Mouse (Mus musculus): ENCODE data around the gene Mical3. TPM values are rescaled to one million over a fixed set of nuclear protein-coding genes. Genes with fewer than 3 reads are reported as not detected.
"Not testable (repeated sequence)": the region's sequence is repeated elsewhere in the genome, so short reads cannot be mapped to it uniquely, and the experiment has no call there.

The Mical3 gene
- total RNA-seq, 2 experiments from 2014 or later, result 107 to 142 TPM

GRCm38 (mm10) chr6:120924791-120925321, 205.9 kb downstream of the Mical3 start:
- DNase-seq (ENCODE audit: low spot score in 2 of 2); intact Hi-C loops (cut with DNase I): not testable (repeated sequence)

- DNase-seq (ENCODE audit: low spot score in 2 of 2), result no peak
- intact Hi-C loops (cut with DNase I), result no loop called here
Observed at GRCm38 (mm10) chr6:120917975-120918374, 212.8 kb downstream of the Mical3 start.

- intact Hi-C loops (cut with DNase I); DNase-seq (ENCODE audit: low spot score in 2 of 2): not testable (repeated sequence)
Observed at GRCm38 (mm10) chr6:120916972-120917881, 213.6 kb downstream of the Mical3 start.

GRCm38 (mm10) chr6:120916074-120916971, 214.5 kb downstream of the Mical3 start, which contains the start of gene Bid:
Gene Bid, minus strand, starts transcription at chr6:120916853.
- intact Hi-C loops (cut with DNase I), result no loop called here
- peak; percentile 79 to 82 for DNase-seq (ENCODE audit: low spot score in 2 of 2)

GRCm38 (mm10) chr6:120915649-120915975, 215.2 kb downstream of the Mical3 start:
- DNase-seq (ENCODE audit: low spot score in 2 of 2), result no peak
- intact Hi-C loops (cut with DNase I), result no loop called here

- peak in 1 of 2 experiments; percentile 62 for DNase-seq (ENCODE audit: low spot score in 2 of 2)
Observed at GRCm38 (mm10) chr6:120914911-120915648, 215.7 kb downstream of the Mical3 start.

GRCm38 (mm10) chr6:120914533-120914910, 216.3 kb downstream of the Mical3 start:
- intact Hi-C loops (cut with DNase I), result no loop called here
- no peak for DNase-seq (ENCODE audit: low spot score in 2 of 2)

More at GRCm38 (mm10) chr6:120914911-120915648, 215.7 kb downstream of the Mical3 start:
- intact Hi-C loops (cut with DNase I), result no loop called here

- no peak for DNase-seq (ENCODE audit: low spot score in 2 of 2)
- intact Hi-C loops (cut with DNase I), result no loop called here
Observed at GRCm38 (mm10) chr6:120913783-120914182, 217.0 kb downstream of the Mical3 start.

- no peak for DNase-seq (ENCODE audit: low spot score in 2 of 2)
- intact Hi-C loops (cut with DNase I), result no loop called here
Observed at GRCm38 (mm10) chr6:120912931-120913330, 217.9 kb downstream of the Mical3 start.

GRCm38 (mm10) chr6:120911213-120912007, 219.4 kb downstream of the Mical3 start:
- intact Hi-C loops (cut with DNase I), result no loop called here
- DNase-seq (ENCODE audit: low spot score in 2 of 2), result no peak

- no peak for DNase-seq (ENCODE audit: low spot score in 2 of 2)
- intact Hi-C loops (cut with DNase I), result no loop called here
Observed at GRCm38 (mm10) chr6:120909501-120909900, 221.3 kb downstream of the Mical3 start.

- intact Hi-C loops (cut with DNase I); DNase-seq (ENCODE audit: low spot score in 2 of 2): not testable (repeated sequence)
Observed at GRCm38 (mm10) chr6:120907876-120908597, 222.8 kb downstream of the Mical3 start.

GRCm38 (mm10) chr6:120906521-120906920, 224.3 kb downstream of the Mical3 start:
- intact Hi-C loops (cut with DNase I), result no loop called here
- no peak for DNase-seq (ENCODE audit: low spot score in 2 of 2)

GRCm38 (mm10) chr6:120905111-120905510, 225.7 kb downstream of the Mical3 start:
- intact Hi-C loops (cut with DNase I), result no loop called here
- DNase-seq (ENCODE audit: low spot score in 2 of 2), result no peak

- intact Hi-C loops (cut with DNase I), result no loop called here
- DNase-seq (ENCODE audit: low spot score in 2 of 2), result no peak
Observed at GRCm38 (mm10) chr6:120903961-120904360, 226.8 kb downstream of the Mical3 start.

- intact Hi-C loops (cut with DNase I), result no loop called here
- no peak for DNase-seq (ENCODE audit: low spot score in 2 of 2)
Observed at GRCm38 (mm10) chr6:120903450-120903912, 227.3 kb downstream of the Mical3 start.

- intact Hi-C loops (cut with DNase I), result no loop called here
- no peak for DNase-seq (ENCODE audit: low spot score in 2 of 2)
Observed at GRCm38 (mm10) chr6:120901776-120902645, 228.8 kb downstream of the Mical3 start.
